Mouse (Mus musculus): ENCODE measurements at regions not wholly inside any gene's neighbourhood (a gene's known extent, or its start where the extent isn't known, plus 50 kb on each side); places are given as distances from the start of the nearest gene placed in this dataset.

DNA sequence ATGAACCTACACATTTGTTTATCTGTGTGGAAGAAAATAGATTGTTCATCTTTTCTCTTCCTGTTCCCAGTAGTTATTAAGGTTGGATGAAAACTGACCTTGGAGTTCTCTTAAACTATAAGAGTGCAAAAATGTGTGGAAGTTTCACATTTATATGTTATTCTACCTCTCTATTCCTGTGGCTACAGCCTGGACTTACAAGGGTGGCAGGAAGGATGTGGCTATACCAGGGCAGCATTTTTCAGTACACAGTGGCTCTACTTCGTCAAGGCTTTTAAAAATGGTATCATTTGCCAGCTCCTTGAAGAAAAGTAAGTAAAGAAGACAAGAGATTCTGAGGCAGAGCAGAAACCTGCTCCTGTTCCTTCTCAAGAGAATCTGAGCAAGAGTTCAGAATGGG is 241.5 kb upstream of the Megf9 start:
- Histone ChIP-seq H3K4me1 (ENCODE audit: control insufficient read depth in 1 of 2, insufficient read depth in 2 of 2, low read length in 2 of 2) (no peaks in the 10 kb centered on the region), H3K4me3 (ENCODE audit: control insufficient read depth in 1 of 2, insufficient read depth in 1 of 2, low read depth in 2 of 2, low read length in 2 of 2) (no peak overlapping the region), H3K79me2 (ENCODE audit: control insufficient read depth, insufficient read depth, low read length, poor library complexity) (no peaks in the 10 kb centered on the region), H3K9me3 (replicated peaks; ENCODE audit: insufficient read depth, low read length) (no peaks in the 10 kb centered on the region), H3K27ac (ENCODE audit: control insufficient read depth, low read depth, low read length) (no peak overlapping the region), H3K27me3 (ENCODE audit: control insufficient read depth in 1 of 2, insufficient read depth in 2 of 2, low read length in 2 of 2) (no peaks in the 10 kb centered on the region), H3K36me3 (ENCODE audit: control insufficient read depth in 1 of 2, insufficient read depth in 2 of 2, low read length in 2 of 2) (no peaks in the 10 kb centered on the region), H3K9ac (ENCODE audit: control insufficient read depth, low read depth, low read length, poor library complexity, severe bottlenecking) (no peak overlapping the region)
- TF ChIP-seq POLR2A (IDR thresholded peaks at IDR 0.05; ENCODE audit: control insufficient read depth in 1 of 2, insufficient read depth in 1 of 2, low read depth in 1 of 2, low read length in 2 of 2, poor library complexity in 1 of 2) (no peak), CHD2 (IDR thresholded peaks at IDR 0.05; ENCODE audit: low read length) (no peak), TBP (IDR thresholded peaks at IDR 0.05; ENCODE audit: low read depth, low read length) (no peak), POLR2AphosphoS5 (IDR thresholded peaks at IDR 0.05; ENCODE audit: borderline replicate concordance, low read depth, low read length) (no peak), MAX (IDR thresholded peaks at IDR 0.05; ENCODE audit: low read length) (no peak), POLR2AphosphoS2 (IDR thresholded peaks at IDR 0.05; ENCODE audit: low read length) (no peak), NELFE (IDR thresholded peaks at IDR 0.05; ENCODE audit: low read depth, low read length) (no peak), ETS1 (IDR thresholded peaks at IDR 0.05; ENCODE audit: low read depth, low read length) (no peak), GABPA (IDR thresholded peaks at IDR 0.05; ENCODE audit: low read depth, low read length) (no peak)
- no peak for DNase-seq (ENCODE audit: low read depth, low spot score)

DNA sequence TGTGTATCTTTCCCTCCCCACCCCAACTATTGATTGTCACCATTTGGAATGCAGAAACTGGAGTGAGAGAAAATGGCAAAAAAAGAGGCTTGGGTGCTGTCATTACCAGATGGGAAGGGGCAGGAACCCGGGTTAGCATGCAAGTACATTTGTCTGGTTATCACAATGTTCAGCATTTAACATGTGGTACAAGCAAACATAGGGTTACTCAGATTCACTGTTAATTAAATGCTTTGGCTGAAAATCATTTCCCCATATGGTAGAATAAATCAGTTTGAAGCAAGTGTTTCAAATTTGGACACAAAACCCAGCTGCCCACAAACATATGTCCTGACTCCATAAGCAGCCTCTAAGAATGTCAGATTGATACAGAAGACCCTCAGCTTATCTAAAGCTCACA is 208.6 kb upstream of the Megf9 start:
- no peak for DNase-seq (ENCODE audit: low read depth, low spot score)
- Histone ChIP-seq H3K4me1 (ENCODE audit: control insufficient read depth in 1 of 2, insufficient read depth in 2 of 2, low read length in 2 of 2) (no peaks in the 10 kb centered on the region), H3K36me3 (ENCODE audit: control insufficient read depth in 1 of 2, insufficient read depth in 2 of 2, low read length in 2 of 2) (no peaks in the 10 kb centered on the region), H3K9me3 (replicated peaks; ENCODE audit: insufficient read depth, low read length) (no peaks in the 10 kb centered on the region), H3K9ac (ENCODE audit: control insufficient read depth, low read depth, low read length, poor library complexity, severe bottlenecking) (no peak overlapping the region), H3K27ac (ENCODE audit: control insufficient read depth, low read depth, low read length) (no peak overlapping the region), H3K79me2 (ENCODE audit: control insufficient read depth, insufficient read depth, low read length, poor library complexity) (no peaks in the 10 kb centered on the region), H3K4me3 (ENCODE audit: control insufficient read depth in 1 of 2, insufficient read depth in 1 of 2, low read depth in 2 of 2, low read length in 2 of 2) (no peak overlapping the region), H3K27me3 (ENCODE audit: control insufficient read depth in 1 of 2, insufficient read depth in 2 of 2, low read length in 2 of 2) (no peaks in the 10 kb centered on the region)
- TF ChIP-seq NELFE (IDR thresholded peaks at IDR 0.05; ENCODE audit: low read depth, low read length) (no peak), SIN3A (IDR thresholded peaks at IDR 0.05; ENCODE audit: low read length) (no peak), RCOR1 (IDR thresholded peaks at IDR 0.05; ENCODE audit: low read depth, low read length) (no peak), TAL1 (IDR thresholded peaks at IDR 0.05; ENCODE audit: low read length) (no peak), CHD1 (IDR thresholded peaks at IDR 0.05; ENCODE audit: low read depth, low read length) (no peak), HCFC1 (IDR thresholded peaks at IDR 0.05; ENCODE audit: low read depth, low read length) (no peak), ZC3H11A (IDR thresholded peaks at IDR 0.05; ENCODE audit: low read depth, low read length) (no peak), ELF1 (IDR thresholded peaks at IDR 0.05; ENCODE audit: low read depth, low read length) (no peak), CHD2 (IDR thresholded peaks at IDR 0.05; ENCODE audit: low read length) (no peak), NRF1 (IDR thresholded peaks at IDR 0.05; ENCODE audit: insufficient read depth, low read depth, low read length, poor library complexity, severe bottlenecking) (no peak), ZMIZ1 (IDR thresholded peaks at IDR 0.05; ENCODE audit: low read depth, low read length) (no peak), GATA1 (IDR thresholded peaks at IDR 0.05; ENCODE audit: low read depth, low read length) (no peak), UBTF (IDR thresholded peaks at IDR 0.05; ENCODE audit: borderline replicate concordance, insufficient read depth, low read depth, low read length) (no peak), USF1 (IDR thresholded peaks at IDR 0.05; ENCODE audit: low read depth, low read length) (no peak)
